Mouse (Mus musculus): Measurements from ENCODE around the gene Gm49398.

Gene Gm49398

DNA sequence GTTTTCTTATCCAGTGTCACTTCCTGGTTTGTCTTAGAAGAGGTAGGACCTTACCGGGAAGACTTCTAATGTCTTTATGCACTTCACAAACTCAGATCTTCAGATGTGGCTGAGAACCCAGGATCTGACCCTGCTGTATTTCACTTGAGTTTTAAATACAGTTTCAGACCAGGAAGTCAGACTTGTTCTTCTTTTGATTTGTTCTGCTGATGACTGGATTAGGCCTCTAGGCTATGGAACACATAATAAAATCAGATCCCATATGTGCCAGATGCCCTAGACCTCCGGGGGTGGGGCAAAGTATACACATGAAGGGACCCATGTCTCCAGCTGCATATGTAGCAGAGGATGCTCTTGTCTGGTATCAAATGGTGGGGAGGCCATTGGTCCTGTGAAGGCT lies at the start of gene Gm49398:
Gene Gm49398 (minus strand): TSS at position 101 of the 400 bp plus-strand sequence.
- no peak for DNase-seq

DNA sequence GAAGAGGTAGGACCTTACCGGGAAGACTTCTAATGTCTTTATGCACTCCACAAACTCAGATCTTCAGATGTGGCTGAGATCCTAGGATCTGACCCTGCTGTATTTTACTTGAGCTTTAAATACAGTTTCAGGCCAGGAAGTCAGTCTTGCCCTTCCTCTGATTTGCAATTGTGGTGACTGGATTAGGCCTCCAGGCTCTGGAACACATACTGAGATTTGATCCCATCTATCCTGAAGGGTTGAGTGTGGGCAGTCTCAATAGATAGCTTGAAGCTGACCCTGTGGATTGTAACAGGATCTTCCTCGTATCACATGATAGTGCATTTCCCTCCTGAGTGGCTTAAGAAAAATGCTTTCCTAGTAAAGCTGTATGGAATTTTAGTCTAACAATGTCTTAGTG lies 33.4 kb downstream of the Gm49398 start, which contains the start of gene Cts8:
Gene Cts8 (minus strand): TSS at position 101 of the 400 bp plus-strand sequence.
- no peak for DNase-seq

DNA sequence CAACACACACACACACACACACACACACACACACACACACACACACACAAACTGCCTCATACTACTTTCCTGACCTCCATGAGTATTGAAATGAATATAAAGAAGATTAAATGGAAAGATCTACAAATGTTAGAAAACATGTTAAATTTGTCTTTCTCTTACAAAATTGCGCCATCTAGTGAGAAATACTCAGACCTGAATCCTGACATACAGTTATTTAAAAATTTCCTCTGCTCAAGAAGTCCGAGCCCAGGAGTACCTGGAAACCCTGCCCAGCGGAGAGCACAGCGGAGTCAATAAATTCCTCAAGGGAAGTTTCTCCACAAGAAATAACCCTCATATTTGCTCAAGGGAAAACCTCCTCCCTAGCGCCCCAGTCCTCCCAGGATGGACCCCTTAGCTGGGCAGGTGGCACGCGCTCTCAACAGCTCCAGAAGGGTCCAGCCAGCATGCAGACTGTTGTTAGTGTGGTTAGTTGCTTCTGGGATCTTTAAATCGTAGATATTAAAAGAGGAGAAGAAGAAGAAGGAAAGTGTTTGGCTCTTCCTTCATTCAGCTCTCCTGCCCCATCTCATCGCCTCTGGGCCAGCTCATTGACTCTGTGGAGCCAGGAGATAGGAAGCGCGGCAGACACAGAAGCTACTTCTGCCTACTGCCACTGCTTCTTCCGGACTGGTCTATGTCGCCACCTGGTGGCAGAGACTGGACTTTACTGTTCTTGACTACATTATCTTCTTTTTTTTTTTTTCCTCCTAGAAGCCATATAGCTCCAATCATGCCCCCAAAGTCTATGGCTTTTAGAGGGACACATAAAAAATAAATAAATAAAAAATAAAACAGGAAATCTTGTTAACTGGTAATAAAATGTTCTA lies 47.3 kb downstream of the Gm49398 start:
- peak; percentile 1 to 2 for DNase-seq

DNA sequence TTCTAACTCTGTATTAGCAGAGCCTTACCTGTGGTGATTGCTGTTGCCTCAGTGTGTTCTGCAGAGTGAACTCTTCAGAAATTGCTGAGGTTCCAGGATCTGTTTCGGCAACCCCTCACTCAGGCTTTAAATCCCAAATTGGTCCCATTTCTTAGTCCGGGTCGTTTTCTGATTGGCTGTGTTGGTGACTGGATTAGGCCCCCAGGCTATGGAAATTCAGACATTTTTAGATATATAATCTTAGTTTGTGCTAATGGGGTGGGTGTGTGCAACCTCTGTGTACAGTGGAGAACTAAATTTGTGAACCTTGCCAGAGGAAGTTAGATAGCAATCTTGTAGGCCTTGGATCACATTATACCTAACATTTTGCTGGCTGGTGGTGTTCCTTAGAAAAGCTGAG lies 85.3 kb downstream of the Gm49398 start, which contains the start of gene Cts6:
Gene Cts6 (minus strand): TSS at position 101 of the 400 bp plus-strand sequence.
- DNase-seq, result no peak

Data from cerebellum, postnatal 36 days (tissue).